Mouse (Mus musculus) heart, adult 2 months (tissue): ENCODE measurements around the gene Tinf2.

Experiments used
- CTCF ChIP-seq: fragments of 200-600 bp; IDR thresholded peaks from 2 replicates; pipeline ENCODE4 v1.8.1; 2022; ENCODE audit warnings: antibody characterized with exemption, mild to moderate bottlenecking, moderate library complexity
- EP300 ChIP-seq: fragments of 200-500 bp; IDR thresholded peaks from 2 replicates; pipeline ENCODE4 v1.6.1; 2011; ENCODE audit warnings: low read depth, low read length, control low read depth; ENCODE audit not compliant: insufficient read depth
- POLR2A ChIP-seq: fragments of 200-500 bp; IDR thresholded peaks from 2 replicates; pipeline ENCODE4 v1.6.1; 2011; ENCODE audit warnings: mild to moderate bottlenecking, low read depth, low read length, control low read depth; ENCODE audit not compliant: insufficient read depth

GRCm38 (mm10) chr14:55658011-55658410 lies 23.6 kb downstream of the Tinf2 start:
- TF ChIP-seq CTCF (no peak), POLR2A (no peak), EP300 (no peak)
